Mouse (Mus musculus) kidney, embryonic 16.5 days (tissue): Measurements from ENCODE around the gene Anks1b. TPM values are rescaled to one million over a fixed set of nuclear protein-coding genes. Genes with fewer than 3 reads are reported as not detected.

Source experiments
- ATAC-seq: fragments of 200-750 bp; cut with Nextera tagmentation; 2 replicates; pipeline ENCODE4 v1.8.0; 2017; ENCODE audit warnings: moderate TSS enrichment; ENCODE audit not compliant: low FRiP score, low TSS enrichment
- H3K27ac ChIP-seq: fragments of 300-500 bp; sonication (generic); 2 replicates; pipeline ENCODE4 v1.5.1; 2014; ENCODE audit warnings: low read length
- H3K27me3 ChIP-seq: fragments of 300-500 bp; sonication (generic); 2 replicates; pipeline ENCODE4 v1.6.1; 2014; ENCODE audit warnings: low read length, control low read depth, mixed read lengths; ENCODE audit not compliant: insufficient read depth
- H3K36me3 ChIP-seq: fragments of 300-500 bp; sonication (generic); 2 replicates; pipeline ENCODE4 v1.6.1; 2014; ENCODE audit warnings: low read length, control low read depth, mixed read lengths; ENCODE audit not compliant: insufficient read depth
- H3K4me1 ChIP-seq: fragments of 300-500 bp; sonication (generic); 2 replicates; pipeline ENCODE4 v1.6.1; 2014; ENCODE audit warnings: low read length, control low read depth, mixed read lengths; ENCODE audit not compliant: insufficient read depth
- H3K4me2 ChIP-seq: fragments of 300-500 bp; sonication (generic); replicated peaks from 2 replicates; pipeline ENCODE4 v1.6.1; 2014; ENCODE audit warnings: low read depth, low read length
- H3K4me3 ChIP-seq: fragments of 300-500 bp; sonication (generic); 2 replicates; pipeline ENCODE4 v1.5.1; 2014; ENCODE audit warnings: mild to moderate bottlenecking, low read length
- H3K9ac ChIP-seq: fragments of 300-500 bp; sonication (generic); replicated peaks from 2 replicates; pipeline ENCODE4 v1.6.1; 2014; ENCODE audit warnings: low read length
- H3K9me3 ChIP-seq: fragments of 300-500 bp; sonication (generic); 2 replicates; pipeline ENCODE4 v1.6.1; 2016; ENCODE audit warnings: low read length, control low read depth
- WGBS: fragments of 180-500 bp; shearing (Covaris S2); extraction: QIAGEN DNeasy Blood & Tissue Kit; methylation state at CpG from one replicate; pipeline ENCODE4 v1.1.7; 2014; 5-methylcytosine and 5-hydroxymethylcytosine counted together
- polyA plus RNA-seq: library from polyadenylated mRNA; unstranded; fragments of >200 nt; fragmentation: Nextera tagmentation; extraction: Ambion mirVana; gene quantifications from 2 replicates; pipeline ENCODE4 v1.2.1, GENCODE M21; 2015

Anks1b gene
- polyA plus RNA-seq, 1 experiment from 2014 or later = 2.2 TPM

DNA sequence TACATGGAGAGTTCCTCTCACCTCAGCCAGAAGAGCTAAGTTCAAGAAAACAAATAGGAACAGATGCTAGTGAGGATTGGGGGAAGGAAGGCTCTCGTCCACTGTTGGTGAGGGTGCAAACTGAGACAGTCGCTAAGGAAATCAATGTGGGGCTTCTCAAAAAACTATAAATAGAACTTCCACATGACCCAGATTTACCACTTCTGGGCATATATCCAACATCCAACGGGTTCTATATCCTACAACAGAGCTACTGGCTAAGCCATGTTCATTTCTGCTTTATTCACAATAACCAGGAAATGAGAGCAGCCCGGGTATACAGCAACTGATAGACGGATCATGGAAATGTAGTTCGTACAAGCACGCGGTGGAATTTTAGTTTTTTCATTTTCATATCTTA, 1109.7 kb downstream of the Anks1b start:
- no peak overlapping the region for H3K9ac ChIP-seq
- no peak overlapping the region for H3K4me2 ChIP-seq
- no peaks in the 10 kb centered on the region for H3K4me1 ChIP-seq
- H3K27ac ChIP-seq = no peak overlapping the region
- H3K36me3 ChIP-seq = peaks cover 6% of the 10 kb centered on the region; the same call in 1 of the 2 replicates
- no peaks in the 10 kb centered on the region for H3K27me3 ChIP-seq
- H3K9me3 ChIP-seq = no peaks in the 10 kb centered on the region
- peak; percentile 49; the same call in 1 of the 2 replicates for ATAC-seq
- 65% methylated on average over 8 of the region's 8 CpGs for WGBS
- no peak overlapping the region for H3K4me3 ChIP-seq

- no peak for ATAC-seq
- Histone ChIP-seq H3K4me2 (no peak overlapping the region), H3K4me3 (no peak overlapping the region), H3K27me3 (no peaks in the 10 kb centered on the region), H3K4me1 (no peaks in the 10 kb centered on the region), H3K27ac (no peak overlapping the region), H3K9me3 (no peaks in the 10 kb centered on the region), H3K9ac (no peak overlapping the region), H3K36me3 (peaks cover 6% of the 10 kb centered on the region)
- WGBS = 87% methylated on average over 6 of the region's 6 CpGs
Observed at GRCm38 (mm10) chr10:90990340-90990739, 1117.0 kb downstream of the Anks1b start.

DNA sequence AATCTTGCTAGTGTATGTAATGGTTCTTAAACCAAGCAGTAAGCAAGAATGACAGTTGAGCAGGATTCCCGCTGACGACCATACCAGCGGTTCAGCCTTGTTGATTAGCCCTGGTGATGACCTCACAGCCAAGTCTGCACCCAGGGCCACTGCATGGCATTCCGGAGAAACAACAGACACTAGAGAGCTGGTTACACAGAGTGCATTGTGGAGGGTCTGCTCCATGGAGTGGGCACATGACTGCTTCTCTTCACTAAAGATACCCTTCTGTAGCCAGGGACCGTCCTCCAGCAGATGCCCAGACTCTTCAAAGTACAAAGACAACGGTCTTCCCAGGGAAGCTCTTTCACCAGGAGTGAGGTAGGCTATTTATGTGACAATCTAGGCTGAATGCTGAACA, 1118.9 kb downstream of the Anks1b start:
- peaks cover 18% of the 10 kb centered on the region for H3K36me3 ChIP-seq
- no peaks in the 10 kb centered on the region for H3K9me3 ChIP-seq
- no peak for ATAC-seq
- H3K4me2 ChIP-seq = no peak overlapping the region
- 94% methylated on average over 6 of the region's 6 CpGs for WGBS
- no peak overlapping the region for H3K4me3 ChIP-seq
- no peaks in the 10 kb centered on the region for H3K27me3 ChIP-seq
- H3K27ac ChIP-seq = no peak overlapping the region
- H3K9ac ChIP-seq = no peak overlapping the region
- H3K4me1 ChIP-seq = no peaks in the 10 kb centered on the region

DNA sequence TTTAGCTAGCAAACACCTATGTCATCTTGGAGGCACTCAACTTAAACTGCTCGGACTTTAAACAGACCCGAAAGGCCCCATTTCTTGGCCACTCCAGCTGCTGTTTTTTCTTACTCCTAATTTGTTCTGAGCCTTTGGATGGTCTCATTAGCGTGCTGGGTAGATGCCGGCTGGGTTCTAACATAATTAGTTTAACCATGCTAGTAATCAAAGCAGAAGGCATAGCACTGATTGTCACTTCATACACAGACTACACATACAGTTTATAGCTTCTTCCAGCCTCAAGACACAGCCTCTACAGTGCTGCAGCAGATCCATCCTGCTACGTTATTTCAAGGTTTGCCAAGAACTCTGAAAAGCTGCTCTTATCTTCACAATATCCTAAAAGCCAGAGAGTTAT, 1120.6 kb downstream of the Anks1b start:
- 86% methylated on average over 5 of the region's 5 CpGs for WGBS
- Histone ChIP-seq H3K36me3 (peaks cover 18% of the 10 kb centered on the region), H3K9ac (no peak overlapping the region), H3K4me3 (no peak overlapping the region), H3K4me2 (no peak overlapping the region), H3K27me3 (no peaks in the 10 kb centered on the region), H3K4me1 (peaks cover 4% of the 10 kb centered on the region; the same call in 1 of the 2 replicates), H3K9me3 (no peaks in the 10 kb centered on the region), H3K27ac (no peak overlapping the region)
- no peak for ATAC-seq

- Histone ChIP-seq H3K4me1 (peaks cover 4% of the 10 kb centered on the region; the same call in 1 of the 2 replicates), H3K27me3 (no peaks in the 10 kb centered on the region), H3K9ac (no peak overlapping the region), H3K27ac (no peak overlapping the region), H3K36me3 (peaks cover 15% of the 10 kb centered on the region), H3K9me3 (no peaks in the 10 kb centered on the region), H3K4me3 (no peak overlapping the region), H3K4me2 (no peak overlapping the region)
- ATAC-seq = no peak
- WGBS = 72% methylated on average over 5 of the region's 5 CpGs
Observed at GRCm38 (mm10) chr10:90999899-91000298, 1126.6 kb downstream of the Anks1b start.

DNA sequence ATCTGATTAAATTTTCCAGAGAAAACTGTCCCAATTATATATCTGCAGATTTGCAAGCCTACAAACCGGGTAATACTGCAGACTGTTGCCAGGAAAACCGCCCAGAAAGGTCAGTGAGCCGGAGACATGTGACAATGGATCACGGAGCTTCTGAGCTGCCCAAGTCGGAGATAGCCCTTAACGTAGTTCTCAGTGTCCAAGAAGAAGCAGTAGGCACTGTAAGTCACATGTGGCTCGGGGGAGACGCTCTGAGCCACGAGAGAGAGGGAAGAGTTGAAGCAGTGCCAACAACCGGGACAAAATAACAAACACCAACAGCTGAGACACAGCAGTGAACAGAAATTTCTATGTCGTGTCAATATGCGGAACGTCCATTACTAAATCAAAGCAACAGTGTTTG, 1128.1 kb downstream of the Anks1b start:
- H3K9me3 ChIP-seq = no peaks in the 10 kb centered on the region
- no peak for ATAC-seq
- 74% methylated on average over 13 of the region's 13 CpGs for WGBS
- no peak overlapping the region for H3K27ac ChIP-seq
- no peak overlapping the region for H3K4me2 ChIP-seq
- H3K27me3 ChIP-seq = no peaks in the 10 kb centered on the region
- H3K4me1 ChIP-seq = peaks cover 4% of the 10 kb centered on the region; the same call in 1 of the 2 replicates
- H3K9ac ChIP-seq = no peak overlapping the region
- H3K36me3 ChIP-seq = peaks cover 8% of the 10 kb centered on the region; the same call in 1 of the 2 replicates
- H3K4me3 ChIP-seq = no peak overlapping the region

DNA sequence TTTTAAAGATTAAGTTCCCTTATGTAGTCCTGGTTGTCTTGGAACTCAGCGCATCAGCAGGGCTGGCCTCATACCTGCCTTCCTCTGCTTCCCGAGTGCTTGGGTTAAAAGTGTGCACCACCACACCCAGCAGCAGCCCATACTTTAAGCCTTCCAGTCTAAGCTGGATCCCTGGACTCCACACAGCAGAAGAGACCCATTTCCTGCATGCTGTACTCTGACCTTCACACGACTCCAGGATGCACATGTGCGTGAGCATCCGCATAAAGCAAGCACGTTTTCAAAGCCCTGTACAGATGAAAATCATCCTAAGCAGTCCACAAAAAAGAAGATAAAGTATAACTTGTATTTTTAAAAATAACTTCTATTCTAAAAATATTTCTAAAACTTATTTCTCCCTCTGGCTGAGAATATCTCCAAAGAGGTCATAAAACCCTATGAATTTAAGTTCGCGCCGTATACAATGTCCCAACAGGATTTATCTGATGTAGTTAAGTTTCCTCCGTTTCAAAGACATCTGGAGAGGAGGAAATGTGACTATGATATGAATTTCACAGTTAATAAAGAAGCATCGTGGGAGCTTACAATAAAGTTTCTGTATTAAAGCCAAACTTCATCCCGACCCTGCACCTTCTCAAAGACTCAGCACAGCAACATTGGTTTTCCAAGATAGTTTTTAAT, 1132.7 kb downstream of the Anks1b start:
- 79% methylated on average over 12 of the region's 12 CpGs for WGBS
- Histone ChIP-seq H3K27me3 (no peaks in the 10 kb centered on the region), H3K27ac (no peak overlapping the region)

More for the DNA sequence above, 1132.7 kb downstream of the Anks1b start:
- H3K36me3 ChIP-seq = peaks cover 18% of the 10 kb centered on the region
- no peaks in the 10 kb centered on the region for H3K9me3 ChIP-seq
- H3K9ac ChIP-seq = no peak overlapping the region
- no peak overlapping the region for H3K4me2 ChIP-seq
- ATAC-seq = peak; percentile 75; the same call in 1 of the 2 replicates
- no peak overlapping the region for H3K4me3 ChIP-seq
- no peaks in the 10 kb centered on the region for H3K4me1 ChIP-seq

Other genes with a start within 250 kb of the Anks1b start
- 7.0 and 7.6 TPM in 2 replicates for gene Scyl2, start 187.2 kb upstream of the Anks1b start, polyA plus RNA-seq
- 27.4 and 31.6 TPM in 2 replicates for gene Actr6, start 141.2 kb upstream of the Anks1b start, polyA plus RNA-seq
- 35.9 and 38.6 TPM in 2 replicates for gene Uhrf1bp1l, start 128.5 kb upstream of the Anks1b start, polyA plus RNA-seq